Mouse (Mus musculus) olfactory bulb, adult 2 months (tissue): ENCODE results near the gene Ppfibp1.

Experiments
- CTCF ChIP-seq: fragments of 200-500 bp; IDR thresholded peaks from 2 replicates; pipeline ENCODE4 v1.5.1; 2012; ENCODE audit warnings: low read depth, mild to moderate bottlenecking, low read length, moderate library complexity; ENCODE audit not compliant: insufficient read depth
- POLR2A ChIP-seq: fragments of 200-500 bp; IDR thresholded peaks from 2 replicates; pipeline ENCODE4 v1.6.1; 2012; ENCODE audit warnings: mild to moderate bottlenecking, low read depth, low read length, moderate library complexity; ENCODE audit not compliant: insufficient read depth

- TF ChIP-seq POLR2A: no peak
- no peak for TF ChIP-seq CTCF
These were observed 30.1 kb downstream of the Ppfibp1 start for GRCm38 (mm10) chr6:146918341-146918740.
